Mouse (Mus musculus): Measurements from ENCODE around the gene Mthfsd.

GRCm38 (mm10) chr8:121078721-121079120 lies 29.5 kb downstream of the Mthfsd start:
- no peak for TF ChIP-seq EP300 (IDR thresholded peaks at IDR 0.05)
- TF ChIP-seq CTCF (IDR thresholded peaks at IDR 0.05), result no peak
